Mouse (Mus musculus) layer of hippocampus, adult 11-12 months (tissue): ENCODE measurements at regions not wholly inside any gene's neighbourhood (a gene's known extent, or its start where the extent isn't known, plus 50 kb on each side); places are given as distances from the start of the nearest gene placed in this dataset.
A peak's percentile ranks its signal among the peaks of the same experiment; 100 is the strongest.
"Not testable (repeated sequence)": the region's sequence is repeated elsewhere in the genome, so short reads cannot be mapped to it uniquely, and the experiment has no call there.

Source experiments
- DNase-seq: peaks from one replicate; pipeline ENCODE4 v3.0.0; 2022; ENCODE audit warnings: low spot score

DNA sequence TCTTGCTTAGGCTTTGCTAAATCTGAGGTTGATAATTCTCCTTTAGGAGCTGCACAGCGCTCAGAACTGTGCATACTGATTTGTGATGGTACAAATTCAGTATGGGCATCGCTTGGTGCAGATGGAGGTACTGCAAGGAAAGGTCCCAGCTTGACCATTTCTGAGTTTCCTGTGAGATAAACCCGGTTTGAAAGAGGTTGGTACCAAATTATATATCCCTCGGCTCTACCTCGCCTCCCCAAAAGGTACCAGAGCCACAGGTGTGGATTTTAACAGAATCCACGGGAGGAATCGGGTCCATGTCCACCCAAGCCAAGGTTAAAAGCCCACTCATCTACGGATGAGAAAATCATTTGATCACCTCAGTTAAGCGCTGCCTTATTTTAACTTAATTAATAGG lies 172.5 kb upstream of the Zfp808 start:
- DNase-seq, result not testable (repeated sequence)

DNA sequence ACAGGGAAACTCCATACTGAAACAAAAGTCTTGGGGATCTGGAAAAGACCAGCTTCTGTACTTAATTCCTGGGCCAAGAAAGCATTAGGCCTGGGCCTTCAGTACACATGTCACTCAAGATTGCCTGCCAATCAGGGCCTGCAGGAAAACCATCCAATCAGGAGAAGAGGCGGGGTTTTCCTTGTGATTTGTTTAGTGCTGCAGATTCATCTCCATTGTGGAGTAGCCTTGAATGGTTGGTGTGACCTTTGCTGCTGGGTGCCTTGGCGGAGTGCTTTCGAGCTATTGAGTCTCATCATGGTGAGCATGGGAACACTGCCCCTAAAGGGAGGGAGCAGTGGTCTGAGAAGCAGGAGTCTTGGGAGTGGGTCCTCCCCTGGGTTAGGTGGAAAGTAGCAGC lies 150.8 kb upstream of the Zfp808 start:
- not testable (repeated sequence) for DNase-seq

DNA sequence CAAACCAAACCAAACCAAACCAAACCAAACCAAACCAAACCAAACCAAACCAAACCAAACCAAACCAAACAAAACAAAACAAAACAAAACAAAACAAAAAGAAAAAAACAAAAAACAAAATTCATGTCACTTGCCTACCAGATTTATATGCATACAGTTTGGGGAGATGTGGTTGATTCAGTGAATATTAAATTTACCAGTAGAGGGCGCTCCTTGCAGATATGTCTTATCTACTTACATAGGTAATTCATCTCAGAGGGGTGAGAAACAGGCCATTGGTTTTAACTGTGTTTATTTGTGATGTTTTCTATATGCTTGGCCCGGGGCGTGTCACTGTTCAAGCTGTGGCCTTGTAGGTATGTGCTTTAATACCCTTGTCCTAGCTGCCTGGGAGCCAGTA lies 133.2 kb upstream of the Zfp808 start:
- DNase-seq, result not testable (repeated sequence)

DNA sequence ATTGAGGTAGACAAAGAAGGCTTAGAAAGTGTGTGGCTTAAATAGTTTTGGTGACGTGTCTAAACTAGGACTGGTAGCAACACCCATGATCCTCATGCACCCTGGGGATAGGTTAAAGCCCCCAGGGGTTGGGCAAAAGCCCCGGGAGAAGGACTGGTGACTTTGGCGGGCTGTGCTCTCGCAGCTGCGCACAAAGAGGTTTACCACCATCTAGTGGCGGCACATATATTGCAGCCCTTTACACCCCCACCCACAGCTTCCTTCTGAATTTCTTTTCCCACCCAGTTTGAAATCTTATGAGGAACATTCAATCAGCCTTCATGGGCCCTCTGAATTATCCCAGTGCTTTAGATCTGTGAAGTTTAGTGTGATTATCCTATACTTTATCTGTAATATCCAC lies 130.9 kb upstream of the Zfp808 start:
- not testable (repeated sequence) for DNase-seq

DNA sequence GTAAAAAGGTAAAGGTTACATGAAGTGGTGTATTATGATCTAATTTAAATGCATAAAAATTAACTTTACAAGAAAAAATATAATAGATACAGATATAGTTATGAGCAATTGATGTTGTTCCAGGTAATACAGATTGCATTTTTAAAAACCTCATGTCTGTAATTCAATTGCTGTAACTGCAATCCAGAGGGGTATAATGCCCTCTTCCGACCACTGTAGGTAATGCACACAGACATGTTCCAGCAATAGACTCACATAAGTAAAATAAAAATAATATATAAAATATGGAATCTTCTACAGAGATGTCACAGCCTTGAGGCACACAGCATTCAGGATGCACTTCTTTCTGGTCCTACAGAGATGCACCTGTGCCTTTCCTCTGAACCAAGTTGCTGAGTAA lies 122.4 kb upstream of the Zfp808 start:
- DNase-seq, result peak; percentile 3

DNA sequence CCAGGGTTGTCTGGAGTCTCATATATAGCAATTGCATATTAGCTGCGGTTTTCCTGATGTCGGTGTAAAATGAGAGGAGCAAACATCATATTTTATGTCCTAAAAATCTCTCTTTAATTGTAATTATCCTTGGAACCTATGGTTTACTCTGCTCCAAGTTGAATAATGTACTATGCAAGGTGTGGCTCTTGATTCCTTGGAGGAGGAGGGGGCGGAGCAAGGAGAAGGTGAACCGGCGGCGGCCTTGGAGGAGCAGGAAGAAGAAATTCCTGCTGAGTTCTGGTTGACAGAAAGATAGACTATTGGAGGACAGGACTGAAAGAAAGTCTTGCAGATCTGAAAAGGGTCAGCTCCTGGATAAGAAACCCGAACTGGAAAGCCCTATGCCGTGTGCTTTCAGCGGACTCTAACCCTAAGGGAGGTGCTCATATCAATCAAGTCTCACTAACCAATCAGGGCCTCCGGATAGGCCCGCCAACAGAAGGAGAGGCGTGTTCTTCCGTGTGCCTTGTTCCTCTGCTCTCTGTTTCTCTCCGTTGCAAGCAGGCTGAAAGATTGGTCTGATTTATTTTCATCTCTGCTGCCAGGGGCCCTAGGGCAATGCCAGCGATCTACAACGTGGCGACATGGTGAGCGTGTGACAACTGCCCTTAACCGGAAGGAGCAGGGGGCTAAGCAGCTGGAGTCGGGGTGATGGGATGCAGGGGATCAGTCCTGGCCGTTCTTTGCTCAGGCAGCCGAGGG lies 114.1 kb upstream of the Zfp808 start:
- DNase-seq, result peak; percentile 23

DNA sequence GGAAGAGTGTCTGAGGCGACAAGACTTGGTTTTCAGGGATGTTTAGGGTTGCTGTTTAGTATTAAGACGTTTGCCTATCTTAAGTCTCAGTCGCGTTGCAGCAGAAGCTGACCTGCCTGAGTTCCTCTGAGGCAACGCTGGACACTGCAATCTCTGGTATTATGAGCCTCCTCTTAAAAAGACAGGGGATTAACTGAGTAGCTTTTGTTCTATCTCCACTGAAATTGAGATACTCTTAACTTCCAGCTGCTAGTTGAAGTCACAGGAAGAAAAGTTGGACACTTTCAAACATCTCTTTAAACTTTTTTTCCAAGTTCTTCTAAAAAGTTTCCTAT lies 113.6 kb upstream of the Zfp808 start:
- not testable (repeated sequence) for DNase-seq

DNA sequence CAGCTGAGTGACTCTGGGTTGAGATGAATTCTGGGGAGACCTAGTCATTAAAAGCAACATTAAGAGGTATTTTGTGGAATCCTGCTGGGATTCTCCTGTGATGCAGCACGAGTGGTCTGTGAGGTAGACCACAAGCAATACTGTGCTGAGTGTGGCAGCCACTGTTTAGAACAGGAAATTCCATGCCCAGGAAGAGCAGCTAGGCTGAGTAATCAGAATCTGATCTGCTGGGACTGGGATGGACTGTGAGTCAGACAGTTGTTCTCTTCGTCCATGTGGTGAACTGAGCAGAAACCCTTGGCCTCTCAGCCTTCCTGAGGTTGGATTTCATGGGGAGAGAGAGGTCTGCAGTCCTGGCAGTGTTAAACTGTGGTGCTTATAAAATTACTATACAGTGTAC lies 92.0 kb upstream of the Zfp808 start:
- DNase-seq, result not testable (repeated sequence)

DNA sequence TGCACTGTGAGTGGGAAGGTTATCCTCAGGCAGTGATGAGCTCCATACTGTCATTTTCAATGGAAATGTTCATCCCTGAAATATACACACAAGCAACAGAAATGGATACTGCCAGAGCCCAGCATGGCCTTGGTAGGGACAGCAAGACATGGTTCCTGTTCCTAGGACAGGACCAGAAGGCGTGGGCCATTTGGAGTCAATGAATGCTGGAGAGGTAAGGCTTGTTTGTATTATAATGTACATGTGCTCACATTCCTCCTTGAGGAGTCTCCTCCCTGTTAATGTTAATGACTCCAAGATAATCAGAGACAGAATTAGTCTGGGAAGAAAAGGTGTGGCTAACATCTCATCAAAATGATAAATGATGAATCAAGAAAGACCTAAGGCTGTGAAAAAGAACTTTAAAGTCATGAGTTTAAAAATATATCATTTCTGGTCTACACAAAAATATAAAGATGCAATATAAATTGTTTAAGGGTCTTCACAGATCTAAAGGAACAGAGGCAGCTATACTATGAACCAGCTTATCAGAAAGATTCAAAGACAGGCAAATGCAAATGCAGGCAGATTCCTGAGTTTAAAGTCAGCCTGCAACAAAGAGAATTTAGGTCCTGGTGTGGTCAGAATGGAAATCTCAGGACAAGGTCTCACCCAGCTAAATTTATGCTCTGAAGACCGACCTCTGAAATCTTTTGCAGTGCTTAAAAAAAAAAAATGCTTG lies 51.6 kb upstream of the Zfp808 start:
- not testable (repeated sequence) for DNase-seq

DNA sequence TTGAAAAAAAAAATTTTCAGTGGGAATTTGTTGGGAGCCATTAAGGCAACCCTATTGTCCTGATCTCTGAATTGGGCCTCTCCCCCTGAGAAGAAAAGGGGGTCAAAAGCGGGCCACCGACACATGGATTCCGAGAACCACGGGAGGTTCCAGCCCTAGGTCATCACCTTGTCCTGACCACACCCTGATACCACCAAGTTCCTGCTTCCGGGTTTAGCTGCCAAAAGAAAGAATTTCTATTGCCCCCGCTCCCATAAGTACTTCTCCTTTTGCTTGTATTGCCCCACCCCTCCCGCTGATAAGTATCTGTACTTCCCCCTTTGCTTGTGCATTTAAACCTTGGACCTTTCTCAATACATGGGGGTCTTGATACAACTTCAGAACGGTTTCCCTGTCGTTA lies 50.8 kb upstream of the Zfp808 start:
- DNase-seq, result not testable (repeated sequence)
